Mouse (Mus musculus) cortical plate, adult 2 months (tissue): Measurements from ENCODE around the gene Adgrv1.

Experiments
- CTCF ChIP-seq: fragments of 200-500 bp; IDR thresholded peaks from 2 replicates; pipeline ENCODE4 v1.5.1; 2011; ENCODE audit warnings: mild to moderate bottlenecking, control low read depth, low read length; ENCODE audit not compliant: insufficient read depth; ENCODE audit errors: extremely low read depth
- POLR2A ChIP-seq: fragments of 200-500 bp; IDR thresholded peaks from 2 replicates; pipeline ENCODE4 v1.6.1; 2011; ENCODE audit warnings: mild to moderate bottlenecking, low read length, control low read depth; ENCODE audit not compliant: insufficient read depth; ENCODE audit errors: extremely low read depth

GRCm38 (mm10) chr13:81466661-81467060, 166.3 kb downstream of the Adgrv1 start:
- TF ChIP-seq POLR2A (no peak), CTCF (no peak)
